Mouse (Mus musculus) spleen, adult 2 months (tissue): ENCODE measurements around the gene Cct4. TPM values are rescaled to one million over a fixed set of nuclear protein-coding genes. Genes with fewer than 3 reads are reported as not detected.

Experiments
- DNase-seq, 2 experiments: peaks; one replicate each; pipeline versions ENCODE4 v3.0.0 to v3.0.0-alpha.2; 2012 to 2021; ENCODE audit warnings: low spot score in 2 of 2, low read depth in 1 of 2
- H3K27ac ChIP-seq: fragments of 200-500 bp; 2 replicates; pipeline ENCODE4 v1.5.1; 2012; ENCODE audit warnings: low read length, inconsistent platforms; ENCODE audit not compliant: insufficient read depth
- H3K27me3 ChIP-seq: fragments of 200-500 bp; 2 replicates; pipeline ENCODE4 v1.6.1; 2012; ENCODE audit warnings: mild to moderate bottlenecking, moderate library complexity, low read length, inconsistent platforms; ENCODE audit not compliant: control insufficient read depth, insufficient read depth
- H3K36me3 ChIP-seq: fragments of 200-500 bp; 2 replicates; pipeline ENCODE4 v1.6.1; 2012; ENCODE audit warnings: mild to moderate bottlenecking, low read length, inconsistent platforms; ENCODE audit not compliant: control insufficient read depth, insufficient read depth
- H3K4me1 ChIP-seq: fragments of 200-500 bp; 2 replicates; pipeline ENCODE4 v1.6.1; 2011; ENCODE audit warnings: inconsistent platforms; ENCODE audit not compliant: control insufficient read depth, insufficient read depth, insufficient read length
- H3K4me3 ChIP-seq: fragments of 200-500 bp; 2 replicates; pipeline ENCODE4 v1.5.1; 2011; ENCODE audit warnings: mild to moderate bottlenecking, inconsistent platforms; ENCODE audit not compliant: insufficient read depth, insufficient read length; ENCODE audit errors: extremely low read depth
- CTCF ChIP-seq: fragments of 200-500 bp; IDR thresholded peaks from 2 replicates; pipeline ENCODE4 v1.5.1; 2011; ENCODE audit warnings: mild to moderate bottlenecking, inconsistent platforms; ENCODE audit not compliant: insufficient read depth, insufficient read length, insufficient replicate concordance; ENCODE audit errors: extremely low read depth
- POLR2A ChIP-seq: fragments of 200-500 bp; IDR thresholded peaks from 2 replicates; pipeline ENCODE4 v1.6.1; 2011; ENCODE audit warnings: low read depth, low read length, inconsistent platforms
- WGBS: fragments of 180-500 bp; shearing (Covaris S2); methylation state at CpG from one replicate; pipeline ENCODE4 v1.1.7; 2018; 5-methylcytosine and 5-hydroxymethylcytosine counted together
- polyA plus RNA-seq: library from polyadenylated mRNA; depleted of rRNA; stranded (reverse); fragments of >200 nt; gene quantifications from 2 replicates; pipeline ENCODE4 v1.2.3, GENCODE M21; 2012; rRNA removed

Cct4 gene
- polyA plus RNA-seq, 1 experiment, result 155 TPM

GRCm38 (mm10) chr11:23049642-23050041, 59.3 kb downstream of the Cct4 start:
- DNase-seq, result no peak
- no peak overlapping the region for H3K4me3 ChIP-seq
- H3K27me3 ChIP-seq, result no peaks in the 10 kb centered on the region
- no peak overlapping the region for H3K27ac ChIP-seq
- H3K4me1 ChIP-seq, result no peaks in the 10 kb centered on the region
- TF ChIP-seq POLR2A, result no peak
- no peak for TF ChIP-seq CTCF
- H3K36me3 ChIP-seq, result no peaks in the 10 kb centered on the region

DNA sequence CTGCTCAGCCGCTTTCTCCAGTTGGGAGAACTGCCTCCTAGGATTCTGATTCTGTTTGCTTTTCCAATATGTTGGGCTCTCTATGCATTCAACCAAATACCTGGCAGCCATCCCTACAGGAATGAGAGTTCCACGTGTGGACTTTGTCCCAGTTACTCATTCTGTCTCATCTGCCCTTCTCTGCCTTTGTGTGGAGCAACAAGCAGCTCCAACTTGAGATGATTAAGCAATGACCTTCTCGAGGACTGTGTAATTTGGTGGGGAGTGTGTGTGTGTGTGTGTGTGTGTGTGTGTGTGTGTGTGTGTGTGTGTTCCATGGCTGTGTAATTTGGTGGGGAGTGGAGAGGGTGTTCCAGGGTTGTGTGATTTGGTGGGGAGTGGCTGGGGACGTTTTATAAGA, 62.0 kb downstream of the Cct4 start:
- DNase-seq, result no peak
- no peak for TF ChIP-seq CTCF
- TF ChIP-seq POLR2A, result no peak
- WGBS, result 61% methylated on average over 4 of the region's 4 CpGs
- Histone ChIP-seq H3K36me3 (no peaks in the 10 kb centered on the region), H3K4me1 (no peaks in the 10 kb centered on the region), H3K4me3 (no peak overlapping the region), H3K27ac (no peak overlapping the region), H3K27me3 (no peaks in the 10 kb centered on the region)

Other genes starting within 250 kb of the Cct4 start
- 18.9 and 23.4 TPM in 2 replicates for gene B3gnt2, start 129.6 kb upstream of the Cct4 start, polyA plus RNA-seq
- gene Zrsr1, start 18.5 kb upstream of the Cct4 start, polyA plus RNA-seq, result 4.8 and 5.4 TPM in 2 replicates
- 0.05 TPM in 1 of 2 replicates, not detected in the other for gene Gm28048, start 8.4 kb upstream of the Cct4 start, polyA plus RNA-seq
- gene Commd1, start 8.1 kb upstream of the Cct4 start, polyA plus RNA-seq, result 4.2 and 5.4 TPM in 2 replicates
- gene Fam161a, start 17.0 kb downstream of the Cct4 start, polyA plus RNA-seq, result 0.20 and 0.41 TPM in 2 replicates